Mouse (Mus musculus) stomach, embryonic 14.5 days (tissue): ENCODE measurements around the gene Cuedc1. TPM values are rescaled to one million over a fixed set of nuclear protein-coding genes. Genes with fewer than 3 reads are reported as not detected.
"Not testable (repeated sequence)": the region's sequence is repeated elsewhere in the genome, so short reads cannot be mapped to it uniquely, and the experiment has no call there.

Source experiments
- ATAC-seq: fragments of 200-750 bp; cut with Nextera tagmentation; 2 replicates; pipeline ENCODE4 v1.8.0; 2017; ENCODE audit warnings: low read depth, moderate TSS enrichment; ENCODE audit not compliant: insufficient number of reproducible peaks, insufficient read depth, low FRiP score
- H3K27ac ChIP-seq: fragments of 300-500 bp; sonication (generic); 2 replicates; pipeline ENCODE4 v1.5.1; 2014; ENCODE audit warnings: mild to moderate bottlenecking, low read length, moderate library complexity, mixed read lengths
- H3K27me3 ChIP-seq: fragments of 300-500 bp; sonication (generic); 2 replicates; pipeline ENCODE4 v1.6.1; 2014; ENCODE audit warnings: low read length, control low read depth, mixed read lengths; ENCODE audit not compliant: control insufficient read depth, insufficient read depth
- H3K36me3 ChIP-seq: fragments of 300-500 bp; sonication (generic); 2 replicates; pipeline ENCODE4 v1.6.1; 2014; ENCODE audit warnings: mild to moderate bottlenecking, control low read depth, low read length, moderate library complexity, mixed read lengths; ENCODE audit not compliant: control insufficient read depth, insufficient read depth
- H3K4me1 ChIP-seq: fragments of 300-500 bp; sonication (generic); 2 replicates; pipeline ENCODE4 v1.6.1; 2014; ENCODE audit warnings: low read length, control low read depth, mixed read lengths; ENCODE audit not compliant: control insufficient read depth, insufficient read depth
- H3K4me2 ChIP-seq: fragments of 300-500 bp; sonication (generic); replicated peaks from 2 replicates; pipeline ENCODE4 v1.6.1; 2014; ENCODE audit warnings: low read depth, low read length, control low read depth
- H3K4me3 ChIP-seq: fragments of 300-500 bp; sonication (generic); 2 replicates; pipeline ENCODE4 v1.5.1; 2014; ENCODE audit warnings: low read depth, low read length, control low read depth
- H3K9ac ChIP-seq: fragments of 300-500 bp; sonication (generic); replicated peaks from 2 replicates; pipeline ENCODE4 v1.6.1; 2014; ENCODE audit warnings: low read depth, mild to moderate bottlenecking, control low read depth, low read length, moderate library complexity, mixed read lengths
- H3K9me3 ChIP-seq: fragments of 300-500 bp; sonication (generic); 2 replicates; pipeline ENCODE4 v1.6.1; 2016; ENCODE audit warnings: low read depth, low read length, control low read depth; ENCODE audit not compliant: control insufficient read depth
- WGBS: fragments of 180-500 bp; shearing (Covaris S2); extraction: QIAGEN DNeasy Blood & Tissue Kit; methylation state at CpG from one replicate; pipeline ENCODE4 v1.1.7; 2014; 5-methylcytosine and 5-hydroxymethylcytosine counted together
- polyA plus RNA-seq: library from polyadenylated mRNA; unstranded; fragments of >200 nt; fragmentation: Nextera tagmentation; extraction: Ambion mirVana; gene quantifications from 2 replicates; pipeline ENCODE4 v1.2.1, GENCODE M21; 2014

Gene Cuedc1
- polyA plus RNA-seq, 1 experiment from 2014 or later: 21.7 TPM

DNA sequence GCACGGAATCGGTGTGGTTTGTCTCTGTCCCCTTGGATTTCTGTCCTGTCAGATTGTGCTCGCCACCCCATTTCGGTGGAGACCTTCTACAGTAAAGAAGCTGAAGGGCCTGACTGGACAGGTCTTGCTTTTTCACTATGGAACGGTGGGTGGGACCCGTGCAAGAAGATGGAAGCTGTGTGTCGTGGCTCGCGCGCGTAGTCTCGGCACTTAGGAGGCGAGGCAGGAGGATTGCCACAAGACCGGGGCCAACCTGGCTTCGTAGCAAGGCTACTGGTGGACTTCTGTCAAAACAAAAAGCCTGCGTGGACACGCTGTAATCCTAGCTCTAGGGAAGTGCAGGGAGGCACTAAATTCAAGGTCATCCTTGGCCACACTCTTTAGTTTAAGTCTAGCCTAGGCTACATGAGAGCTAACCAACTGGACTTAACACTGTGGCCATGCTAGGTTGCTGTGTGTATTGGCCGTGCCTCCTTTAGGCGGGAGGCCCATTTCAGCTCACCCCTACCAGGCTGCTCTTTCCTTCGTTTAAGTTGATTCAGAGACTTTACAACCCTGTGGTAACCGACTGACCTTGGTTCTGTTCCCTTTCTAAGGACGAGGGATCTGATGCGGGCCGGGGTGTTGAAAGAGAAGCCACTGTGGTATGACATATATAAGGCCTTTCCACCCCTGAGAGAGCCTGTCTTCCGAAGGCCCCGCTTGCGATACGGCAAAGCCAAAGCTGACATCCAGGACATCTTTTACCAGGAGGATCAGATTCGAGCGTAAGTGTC, 106.9 kb downstream of the Cuedc1 start:
- Histone ChIP-seq H3K4me2 (peak overlapping the region; percentile 88), H3K4me3 (peak overlapping the region; percentile 88), H3K27me3 (no peaks in the 10 kb centered on the region), H3K9ac (peak overlapping the region; percentile 73), H3K9me3 (no peaks in the 10 kb centered on the region), H3K27ac (peak overlapping the region; percentile 33; the same call in 1 of the 2 replicates), H3K4me1 (peaks cover 11% of the 10 kb centered on the region), H3K36me3 (peaks cover 8% of the 10 kb centered on the region; the same call in 1 of the 2 replicates)
- ATAC-seq: no peak
- 30% methylated on average over 30 of the region's 30 CpGs for WGBS

DNA sequence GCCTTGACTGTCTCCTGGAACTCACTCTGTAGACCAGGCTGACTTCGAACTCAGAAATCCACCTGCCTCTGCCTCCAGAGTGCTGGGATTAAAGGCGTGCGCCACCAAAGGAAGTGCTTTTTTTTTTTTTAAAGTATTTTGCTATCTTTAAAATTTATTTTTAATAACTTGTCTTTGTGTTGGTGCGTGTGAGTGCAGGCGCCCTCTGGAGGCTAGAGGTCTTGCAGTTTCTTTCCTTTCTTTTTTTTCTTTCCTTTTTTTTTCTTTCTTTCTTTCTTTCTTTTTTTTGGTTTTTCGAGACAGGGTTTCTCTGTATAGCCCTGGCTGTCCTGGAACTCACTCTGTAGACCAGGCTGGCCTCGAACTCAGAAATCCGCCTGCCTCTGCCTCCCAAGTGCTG, 108.7 kb downstream of the Cuedc1 start:
- H3K27ac ChIP-seq, H3K9me3 ChIP-seq, H3K4me2 ChIP-seq, H3K9ac ChIP-seq, H3K27me3 ChIP-seq, ATAC-seq, H3K4me3 ChIP-seq: not testable (repeated sequence)
- 77% methylated on average over 8 of the region's 8 CpGs for WGBS
- H3K36me3 ChIP-seq: peaks cover 19% of the 10 kb centered on the region
- H3K4me1 ChIP-seq: peaks cover 11% of the 10 kb centered on the region

DNA sequence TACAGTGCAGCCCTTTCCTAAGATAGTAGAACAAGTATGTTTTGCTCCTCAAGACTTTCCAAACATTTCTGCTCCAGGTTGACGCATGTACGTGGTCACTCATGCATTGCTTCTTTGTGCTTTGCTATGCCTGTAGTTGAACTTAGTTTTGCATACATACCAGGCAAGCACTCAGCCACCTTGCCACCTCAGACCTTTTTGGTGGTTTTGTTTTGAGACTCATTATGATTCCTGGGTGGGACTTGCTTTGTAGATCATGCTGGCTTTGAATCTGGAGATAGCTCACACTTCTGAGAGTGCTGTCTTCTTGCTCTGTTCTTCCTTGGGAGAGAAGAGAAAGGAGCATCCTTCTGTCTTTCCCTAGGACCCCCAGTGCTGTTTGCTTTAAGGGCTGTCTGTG, 109.8 kb downstream of the Cuedc1 start:
- no peak overlapping the region for H3K27ac ChIP-seq
- H3K4me1 ChIP-seq: peaks cover 11% of the 10 kb centered on the region
- H3K4me3 ChIP-seq: no peak overlapping the region
- H3K9me3 ChIP-seq: no peaks in the 10 kb centered on the region
- H3K4me2 ChIP-seq: no peak overlapping the region
- H3K27me3 ChIP-seq: no peaks in the 10 kb centered on the region
- no peak for ATAC-seq
- no peak overlapping the region for H3K9ac ChIP-seq
- H3K36me3 ChIP-seq: peaks cover 19% of the 10 kb centered on the region
- WGBS: 91% methylated on average over 2 of the region's 2 CpGs

DNA sequence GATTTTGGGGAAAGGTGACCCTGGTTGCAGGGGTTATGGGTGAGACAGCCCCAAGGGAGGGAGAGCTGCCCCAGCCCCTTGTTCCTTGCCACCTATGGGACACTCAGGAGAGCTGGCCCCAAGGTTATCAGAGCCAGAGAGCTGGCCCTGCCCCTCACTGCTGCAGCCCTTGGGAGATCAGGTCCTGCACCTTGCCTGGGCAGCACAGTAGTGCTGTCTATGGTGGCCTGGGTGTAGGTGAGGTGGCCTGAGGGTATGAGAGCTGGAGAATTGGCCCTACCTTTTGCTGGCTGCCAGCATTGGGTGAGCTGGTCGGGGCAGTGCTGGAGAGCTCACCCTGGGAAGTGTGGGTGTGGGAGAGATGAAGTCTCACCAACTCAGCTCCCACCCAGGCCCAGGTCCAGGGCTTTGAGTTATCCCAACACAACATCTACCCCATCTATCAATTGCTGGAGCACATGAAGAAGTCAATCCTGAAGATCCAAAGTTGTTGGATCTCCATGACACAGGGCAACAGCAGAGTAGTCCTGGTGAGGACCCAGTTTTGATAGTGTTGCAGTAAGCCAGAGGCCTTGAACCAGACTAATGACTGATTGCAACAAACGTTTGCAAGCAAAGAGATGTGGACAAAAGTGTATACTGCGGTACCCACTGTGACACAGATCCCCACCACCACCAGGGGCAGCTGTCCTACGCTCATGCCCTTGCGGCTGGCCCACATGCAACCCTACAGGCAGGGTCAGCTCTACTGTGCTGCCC, 114.1 kb downstream of the Cuedc1 start:
- Histone ChIP-seq H3K4me2 (no peak overlapping the region), H3K9me3 (no peaks in the 10 kb centered on the region), H3K4me1 (no peaks in the 10 kb centered on the region), H3K36me3 (peaks cover 19% of the 10 kb centered on the region), H3K27ac (no peak overlapping the region), H3K4me3 (no peak overlapping the region), H3K27me3 (no peaks in the 10 kb centered on the region), H3K9ac (no peak overlapping the region)
- 81% methylated on average over 5 of the region's 5 CpGs for WGBS
- no peak for ATAC-seq

DNA sequence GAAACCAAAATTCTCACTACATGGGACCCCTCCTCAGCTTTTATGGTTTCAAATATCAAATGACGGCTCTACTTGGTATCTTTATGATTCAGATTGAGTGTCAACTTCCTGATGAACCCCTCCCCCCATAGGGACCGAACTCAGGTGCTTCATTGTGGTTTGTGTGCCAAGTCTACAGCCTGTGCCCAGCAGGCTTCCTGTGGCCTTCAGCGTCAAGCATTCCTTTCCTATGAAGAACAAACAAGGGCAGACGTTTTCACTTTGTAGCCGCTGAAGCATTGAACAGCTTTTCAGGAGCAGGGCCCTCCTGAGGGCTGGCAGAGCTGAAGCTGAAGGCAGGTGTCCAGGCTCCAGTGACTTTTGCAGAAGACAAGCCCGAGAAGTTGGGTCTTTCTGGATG, 115.9 kb downstream of the Cuedc1 start:
- Histone ChIP-seq H3K9ac (no peak overlapping the region), H3K9me3 (no peaks in the 10 kb centered on the region), H3K27me3 (no peaks in the 10 kb centered on the region), H3K4me2 (no peak overlapping the region), H3K36me3 (peaks cover 19% of the 10 kb centered on the region), H3K4me1 (no peaks in the 10 kb centered on the region), H3K27ac (no peak overlapping the region), H3K4me3 (no peak overlapping the region)
- ATAC-seq: no peak
- WGBS: 51% methylated on average over 6 of the region's 6 CpGs

DNA sequence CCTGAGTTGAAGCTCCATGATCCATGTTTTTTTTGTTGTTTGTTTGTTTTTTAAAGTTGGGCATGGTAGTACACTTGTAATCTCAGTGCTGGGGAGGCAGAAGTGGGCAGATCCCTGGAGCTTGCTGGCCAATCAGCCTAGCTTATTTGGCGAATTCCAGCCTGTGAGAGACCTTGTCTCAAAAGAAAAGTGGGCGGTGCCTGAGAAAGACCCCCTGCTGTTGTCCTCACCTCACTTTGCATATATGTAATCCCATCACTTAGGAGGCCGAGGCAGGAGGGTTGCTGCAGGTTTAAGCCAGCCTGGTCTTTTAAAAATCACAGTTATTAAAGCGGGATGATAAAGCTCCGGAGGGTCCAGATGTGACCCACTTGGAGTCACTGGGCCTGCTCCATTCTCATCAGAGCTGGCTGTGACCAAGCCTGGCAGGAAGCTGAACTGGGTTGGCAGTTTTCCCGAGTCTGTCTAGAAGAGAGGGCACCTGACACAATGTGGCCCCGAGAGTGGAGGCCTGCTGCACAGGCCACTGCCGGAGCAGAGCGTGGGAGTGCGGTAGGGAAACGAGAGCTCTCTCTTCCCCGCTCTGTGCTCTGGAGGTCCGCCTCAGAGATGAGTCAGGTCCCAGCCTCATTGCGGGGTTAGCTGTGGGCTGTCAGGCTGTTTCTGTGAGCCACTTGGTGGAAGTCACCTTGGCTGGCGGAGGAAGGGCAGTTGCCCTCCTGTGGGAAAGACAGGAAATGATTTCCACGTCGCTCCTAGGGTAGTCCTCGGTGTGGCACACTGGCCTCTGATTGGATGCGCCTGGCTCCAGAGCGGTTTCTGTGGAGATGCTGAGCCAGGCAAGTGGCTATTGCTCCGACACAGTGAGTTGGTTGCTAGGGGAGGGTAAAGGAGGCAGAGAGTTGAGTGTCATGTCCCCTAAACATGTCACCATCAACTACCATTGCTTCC, 117.3 kb downstream of the Cuedc1 start:
- H3K4me1 ChIP-seq: no peaks in the 10 kb centered on the region
- no peak overlapping the region for H3K4me3 ChIP-seq
- peaks cover 9% of the 10 kb centered on the region for H3K36me3 ChIP-seq
- 0 out of 2 replicates have a peak, but pooled peaks have one; percentile 47 for ATAC-seq
- no peak overlapping the region for H3K4me2 ChIP-seq
- H3K9me3 ChIP-seq: no peaks in the 10 kb centered on the region
- no peaks in the 10 kb centered on the region for H3K27me3 ChIP-seq
- no peak overlapping the region for H3K27ac ChIP-seq
- no peak overlapping the region for H3K9ac ChIP-seq
- 64% methylated on average over 21 of the region's 21 CpGs for WGBS

DNA sequence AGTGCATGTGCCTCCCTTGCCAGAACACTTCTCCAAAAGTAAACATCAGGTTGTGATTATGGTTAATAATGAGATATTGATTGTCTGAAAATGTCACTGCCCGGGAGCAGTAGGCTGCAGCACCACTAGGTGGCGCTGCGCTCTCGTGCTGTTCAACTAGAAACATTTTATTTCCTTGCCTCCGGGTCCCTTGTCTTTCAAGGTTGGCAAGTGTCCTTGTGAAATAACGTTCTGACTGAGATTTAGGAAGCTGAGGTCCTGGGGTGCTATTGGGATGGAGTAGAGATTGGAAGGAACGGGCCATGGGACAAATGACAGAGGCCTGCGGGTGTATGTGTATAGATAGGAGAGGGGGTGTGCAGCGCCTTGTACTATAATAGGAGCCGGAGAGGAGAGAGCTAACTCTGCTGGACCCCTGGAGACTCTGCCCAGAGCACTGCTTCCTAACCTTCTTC, 118.4 kb downstream of the Cuedc1 start:
- ATAC-seq: no peak
- H3K4me2 ChIP-seq: no peak overlapping the region
- H3K9ac ChIP-seq: no peak overlapping the region
- H3K36me3 ChIP-seq: no peaks in the 10 kb centered on the region
- H3K27ac ChIP-seq: no peak overlapping the region
- no peaks in the 10 kb centered on the region for H3K27me3 ChIP-seq
- H3K4me1 ChIP-seq: no peaks in the 10 kb centered on the region
- 27% methylated on average over 10 of the region's 10 CpGs for WGBS
- H3K4me3 ChIP-seq: no peak overlapping the region
- H3K9me3 ChIP-seq: no peaks in the 10 kb centered on the region

DNA sequence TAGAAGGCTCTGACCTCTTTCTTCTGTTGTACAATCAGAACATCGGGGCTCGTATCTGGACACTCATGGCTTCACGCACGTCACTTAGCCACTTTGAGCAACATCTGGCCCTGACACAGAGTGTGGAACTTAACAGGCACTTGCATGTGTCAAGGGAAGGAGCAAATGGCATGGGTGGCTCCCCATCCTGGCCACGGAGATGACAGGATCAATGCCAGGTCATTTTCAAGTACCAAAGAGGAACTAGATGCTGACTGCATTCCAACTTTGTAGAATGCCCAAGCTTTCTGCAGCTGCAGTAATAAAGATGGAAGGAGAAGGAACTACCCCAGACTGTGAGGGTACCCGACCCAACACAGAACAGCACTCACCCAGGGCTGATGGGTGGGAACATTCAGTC, 120.3 kb downstream of the Cuedc1 start:
- ATAC-seq: no peak
- WGBS: 75% methylated on average over 6 of the region's 6 CpGs
- no peak overlapping the region for H3K4me2 ChIP-seq
- H3K4me3 ChIP-seq: no peak overlapping the region
- H3K27ac ChIP-seq: no peak overlapping the region
- H3K9ac ChIP-seq: no peak overlapping the region
- H3K36me3 ChIP-seq: no peaks in the 10 kb centered on the region
- H3K9me3 ChIP-seq: no peaks in the 10 kb centered on the region
- H3K27me3 ChIP-seq: no peaks in the 10 kb centered on the region
- no peaks in the 10 kb centered on the region for H3K4me1 ChIP-seq
